Mouse (Mus musculus) right cerebral cortex, postnatal 4 days (tissue): ENCODE measurements around the gene Gm27027.

Source experiments
- DNase-seq: peaks from one replicate; pipeline ENCODE4 v3.0.0-alpha.2; 2022

Gene Gm27027

GRCm38 (mm10) chr2:93976436-93977252 is 19.5 kb downstream of the Gm27027 start:
- peak; percentile 65 for DNase-seq

GRCm38 (mm10) chr2:93975526-93976435 is 20.4 kb downstream of the Gm27027 start:
- DNase-seq = no peak

- DNase-seq = no peak
These were observed 21.1 kb downstream of the Gm27027 start for GRCm38 (mm10) chr2:93975041-93975440.

GRCm38 (mm10) chr2:93971647-93972046 is 24.5 kb downstream of the Gm27027 start:
- no peak for DNase-seq

DNA sequence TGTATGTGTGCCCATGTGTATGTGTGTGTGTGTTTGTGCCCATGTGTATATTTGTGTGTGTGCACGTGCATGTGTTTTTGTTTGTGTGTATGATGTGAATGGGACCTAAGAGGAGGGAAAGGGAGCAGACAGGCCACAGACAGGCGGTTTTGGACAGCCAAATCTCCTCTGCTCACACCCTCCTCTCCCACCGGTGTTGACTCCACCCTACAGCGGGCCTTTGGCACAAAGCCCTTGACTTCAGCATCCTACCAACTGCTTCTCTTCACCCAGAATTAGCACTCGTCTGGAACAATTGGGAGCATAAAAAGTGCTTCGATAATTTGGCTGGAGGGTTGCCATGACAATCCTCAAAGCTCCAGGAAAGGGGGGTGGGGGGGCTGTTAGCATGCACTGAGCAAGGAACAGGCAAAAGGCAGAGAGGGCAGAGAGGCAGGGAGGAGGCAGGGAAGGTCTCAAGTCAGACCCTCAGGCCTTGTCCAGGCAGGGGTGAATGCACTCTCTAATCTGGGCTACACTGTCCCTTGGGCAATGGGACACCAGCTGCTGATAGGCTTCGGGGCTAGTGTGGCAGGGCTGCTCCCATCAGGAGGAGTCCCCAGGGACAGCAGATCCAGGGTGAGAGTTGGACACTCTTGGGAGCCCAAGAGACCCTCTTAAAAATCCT is 31.5 kb downstream of the Gm27027 start:
- peak; percentile 31 for DNase-seq

DNA sequence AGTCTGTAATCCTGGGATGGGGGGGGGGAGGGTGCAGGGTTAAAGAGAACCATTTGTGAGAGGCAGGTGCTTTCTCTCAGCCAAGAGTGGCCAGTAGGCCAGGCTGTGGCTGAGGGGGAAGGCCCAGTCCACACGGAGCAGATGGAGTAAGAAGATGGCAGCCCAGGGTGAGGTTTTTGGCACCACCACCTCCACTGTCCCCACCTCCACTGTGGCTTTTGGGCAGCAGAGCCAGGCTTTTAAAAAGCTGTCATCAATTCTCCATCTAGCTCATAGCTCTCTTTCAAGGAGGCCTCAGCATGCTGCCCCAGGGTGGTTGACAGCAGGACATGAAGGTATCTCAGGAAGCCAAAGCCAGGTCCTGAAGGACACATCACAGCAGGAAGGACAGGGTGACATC is 32.4 kb downstream of the Gm27027 start:
- DNase-seq = no peak

GRCm38 (mm10) chr2:93961716-93962115 is 34.4 kb downstream of the Gm27027 start:
- DNase-seq = no peak

GRCm38 (mm10) chr2:93959346-93959745 is 36.8 kb downstream of the Gm27027 start:
- no peak for DNase-seq

GRCm38 (mm10) chr2:93958216-93958615 is 37.9 kb downstream of the Gm27027 start:
- no peak for DNase-seq

GRCm38 (mm10) chr2:93957785-93958175 is 38.4 kb downstream of the Gm27027 start:
- no peak for DNase-seq

DNA sequence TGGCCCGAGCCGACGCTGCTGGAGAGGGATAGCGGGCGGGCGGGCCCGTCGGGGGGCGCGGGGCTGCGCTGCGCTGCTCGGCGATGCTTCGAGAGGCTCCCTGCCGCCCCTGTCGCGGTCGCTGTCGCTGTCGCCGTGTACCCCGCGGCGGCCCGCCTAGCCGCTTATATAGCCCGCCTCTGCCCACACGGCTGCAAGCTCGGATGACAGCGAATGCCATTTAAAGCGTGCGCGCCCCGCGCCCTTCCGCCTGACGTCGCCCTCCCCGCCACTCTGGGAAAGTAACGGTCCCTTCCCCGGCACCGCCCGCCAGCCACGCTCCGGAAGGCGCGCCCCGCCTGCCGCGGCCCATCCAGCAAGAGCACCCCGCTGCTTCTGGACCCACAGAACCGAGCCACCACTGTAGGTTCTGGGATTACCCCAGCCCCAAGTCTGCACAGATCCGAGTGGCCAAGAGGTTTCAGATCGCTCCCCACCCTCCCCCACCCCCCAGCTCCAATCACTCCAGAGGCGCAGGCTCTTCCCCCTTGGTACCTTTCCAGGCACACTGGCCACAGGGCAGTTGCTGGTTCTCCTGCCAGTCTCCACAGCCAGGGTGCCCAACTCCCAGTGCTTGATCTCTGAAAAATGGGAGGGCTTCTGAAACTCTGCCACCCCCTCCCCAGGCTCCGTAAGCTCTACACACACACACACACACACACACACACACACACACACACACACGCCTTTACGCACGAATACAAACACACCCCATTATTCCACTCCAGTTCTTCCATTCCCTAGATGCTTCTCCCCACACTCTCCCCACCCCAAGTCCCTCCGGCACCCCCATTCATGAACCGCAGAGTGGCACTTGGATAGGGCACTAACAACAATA is 39.0 kb downstream of the Gm27027 start, which contains the start of gene Gm13889:
TSS of gene Gm13889 (minus strand) at position 294 of the 877 bp plus-strand sequence.
- DNase-seq = peak; percentile 88

DNA sequence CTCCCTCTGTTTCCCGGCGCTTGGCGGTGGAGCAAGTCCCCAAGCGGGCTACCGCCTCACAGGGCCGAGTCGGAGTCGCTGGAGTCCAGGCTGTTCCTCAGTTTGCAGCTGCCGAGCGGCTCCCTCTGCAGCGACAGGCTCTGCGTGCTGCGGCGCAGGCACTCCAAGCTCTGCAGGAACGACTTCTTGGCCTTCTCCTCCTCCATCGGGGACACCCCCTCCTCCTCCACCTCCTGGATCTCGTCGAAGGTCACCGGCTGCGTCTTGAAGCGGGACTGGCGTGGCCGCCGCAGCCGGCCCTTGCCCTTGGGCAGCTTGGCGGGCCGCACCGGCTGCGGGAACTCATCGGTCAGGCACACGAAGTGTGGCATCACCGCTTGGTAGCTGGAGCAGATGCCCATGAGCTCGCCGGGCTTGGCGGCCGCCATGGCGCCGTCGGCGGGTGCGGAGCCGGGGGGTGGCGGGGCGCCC is 39.8 kb downstream of the Gm27027 start:
- DNase-seq = peak; percentile 59

DNA sequence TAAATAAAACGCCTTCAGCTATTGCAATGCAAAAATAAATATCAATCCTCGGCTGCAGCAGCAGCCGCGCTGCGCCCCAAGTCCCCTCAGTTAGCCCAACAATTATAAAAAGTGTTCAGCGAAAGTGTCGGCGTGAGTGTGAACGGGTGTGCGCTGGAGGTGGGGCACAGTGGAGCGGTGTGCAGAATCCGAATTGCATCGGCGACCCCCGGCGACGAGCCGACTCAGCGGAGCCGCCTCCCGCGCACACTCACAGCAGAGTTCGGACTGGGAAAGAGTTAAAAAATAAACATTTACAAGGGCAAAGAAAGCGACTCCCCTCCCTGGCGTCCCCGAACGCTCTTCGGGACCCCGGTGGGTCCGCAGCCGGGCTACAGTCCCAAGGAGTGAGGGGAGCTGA is 40.3 kb downstream of the Gm27027 start:
- peak; percentile 35 for DNase-seq

DNA sequence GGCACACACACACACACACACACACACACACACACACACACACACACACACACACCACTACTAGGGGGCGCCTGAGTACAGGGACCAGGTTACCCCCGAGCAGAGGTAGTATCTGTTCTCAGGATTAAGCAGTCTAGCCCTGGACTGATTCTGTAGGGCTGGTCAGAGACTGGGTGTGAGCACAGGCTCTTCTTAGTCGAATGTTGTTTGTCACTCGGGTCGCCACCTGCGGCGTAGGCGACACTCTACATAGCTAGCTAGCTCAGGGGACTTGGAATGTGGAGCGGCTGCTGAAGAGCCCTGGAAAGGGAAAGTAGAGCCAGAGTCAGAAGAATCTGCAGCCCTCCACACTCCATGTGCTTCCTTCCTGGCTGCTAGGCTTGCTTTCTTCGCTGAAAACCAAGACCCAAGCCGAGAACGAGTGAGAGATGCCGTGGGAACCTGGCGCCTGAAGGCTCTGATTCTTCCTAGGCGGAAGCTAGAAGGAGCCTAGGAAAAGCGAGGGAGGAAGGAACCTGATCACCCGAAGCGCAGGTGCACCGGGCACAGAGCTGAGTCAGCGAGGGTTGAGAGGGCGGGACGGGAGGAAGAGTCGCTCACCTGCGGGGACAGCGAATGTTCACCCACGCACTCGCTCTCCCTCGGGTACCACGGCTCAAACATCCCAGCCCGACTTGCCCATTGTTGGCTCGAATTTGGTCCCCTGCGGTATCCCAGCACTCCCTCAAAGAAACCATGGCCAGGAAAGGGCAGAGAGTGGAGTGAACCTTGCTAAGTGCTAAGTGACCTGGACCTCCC is 41.2 kb downstream of the Gm27027 start:
- peak; percentile 19 for DNase-seq

DNA sequence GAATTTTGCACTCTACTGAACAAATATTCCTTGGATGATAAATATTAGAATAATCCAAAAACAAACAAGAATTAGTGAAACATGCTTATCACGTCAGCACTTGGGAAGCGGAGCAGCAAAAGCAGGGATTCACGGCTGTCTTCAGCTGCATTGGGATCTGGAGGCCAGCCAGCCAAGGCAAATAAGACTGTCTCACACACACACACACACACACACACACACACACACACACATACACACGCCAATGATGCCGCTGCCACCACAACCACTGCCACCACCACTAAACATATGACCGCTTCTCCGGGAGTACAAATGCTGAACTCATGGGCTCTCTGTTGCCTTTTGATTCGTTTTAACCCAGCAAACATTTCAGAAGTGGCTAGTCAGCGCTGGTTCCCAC is 42.4 kb downstream of the Gm27027 start:
- peak; percentile 56 for DNase-seq

DNA sequence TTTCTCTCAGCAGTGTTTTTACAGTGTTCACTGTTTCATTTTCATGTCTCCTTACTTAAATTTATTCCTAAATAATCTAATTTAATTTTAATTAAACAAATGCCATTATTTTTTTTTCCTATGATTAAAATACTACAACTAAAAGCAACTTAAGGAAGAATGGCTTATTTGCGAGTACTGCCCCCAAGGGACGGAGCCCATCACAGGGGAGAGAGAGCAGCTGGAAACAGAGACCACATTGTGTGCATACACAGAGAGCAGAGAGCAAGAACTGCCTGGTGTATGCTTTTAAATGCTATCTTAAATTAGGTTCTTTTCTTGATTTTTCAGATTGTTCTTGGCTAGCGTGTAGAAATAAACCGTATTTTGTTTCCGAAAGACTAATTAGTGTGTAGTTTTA is 49.2 kb downstream of the Gm27027 start:
- no peak for DNase-seq

DNA sequence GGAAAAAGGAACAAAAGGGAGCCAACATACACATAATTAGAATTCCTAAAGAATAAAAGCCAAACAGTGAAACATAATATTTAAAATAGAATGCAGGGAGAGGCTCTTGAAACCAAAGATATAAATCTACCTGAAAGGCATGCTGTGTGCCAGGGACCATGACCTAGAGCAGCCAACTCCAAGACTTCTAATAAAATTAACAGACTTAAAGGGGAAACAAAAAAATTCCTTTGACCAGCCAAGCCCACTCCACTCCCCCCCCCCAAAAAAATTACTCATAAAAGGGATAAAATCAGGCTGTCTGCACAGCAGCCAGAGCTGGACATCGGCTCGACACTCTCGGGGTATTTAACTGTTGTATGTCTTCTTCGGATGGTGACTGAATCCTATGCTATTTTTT is 51.3 kb downstream of the Gm27027 start:
- DNase-seq = no peak

DNA sequence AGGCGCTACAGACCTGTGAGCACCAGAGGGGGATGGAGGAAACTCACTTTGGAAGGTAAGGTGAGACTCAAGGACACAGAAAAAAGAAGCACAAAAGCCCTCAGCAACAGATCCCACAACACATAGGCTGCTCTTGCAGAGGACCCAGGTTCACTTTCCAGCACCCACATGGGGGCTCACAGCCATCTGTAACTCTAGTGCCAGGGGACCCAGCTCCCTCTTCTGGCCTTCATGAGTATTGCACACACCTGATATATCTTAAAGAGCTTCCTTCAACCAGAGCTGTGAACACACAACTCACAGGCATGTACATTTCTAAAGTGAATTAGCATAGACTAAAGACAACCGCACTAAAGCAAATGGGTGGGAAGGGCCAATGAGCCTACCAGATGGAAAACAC is 52.1 kb downstream of the Gm27027 start:
- DNase-seq = no peak

GRCm38 (mm10) chr2:93941670-93942069 is 54.5 kb downstream of the Gm27027 start:
- DNase-seq = no peak

GRCm38 (mm10) chr2:93938534-93938933 is 57.6 kb downstream of the Gm27027 start:
- DNase-seq = no peak

GRCm38 (mm10) chr2:93928866-93929265 is 67.3 kb downstream of the Gm27027 start:
- DNase-seq = no peak
